Mouse (Mus musculus): ENCODE measurements around the gene Rassf2. TPM values are rescaled to one million over a fixed set of nuclear protein-coding genes. Genes with fewer than 3 reads are reported as not detected.

Rassf2 gene
- polyA plus RNA-seq, 1 experiment from 2014 or later, result 29.2 TPM

GRCm38 (mm10) chr2:132016034-132016433 is 14.0 kb downstream of the Rassf2 start:
- no peaks in the 10 kb centered on the region for H3K9me3 ChIP-seq (replicated peaks)
- no peak overlapping the region for H3K9ac ChIP-seq
- H3K36me3 ChIP-seq, result peaks cover 15% of the 10 kb centered on the region
- peaks cover 12% of the 10 kb centered on the region; the same call in 1 of the 2 replicates for H3K4me1 ChIP-seq
- no peak overlapping the region for H3K27ac ChIP-seq
- H3K4me2 ChIP-seq (replicated peaks), result no peak overlapping the region
- 82% methylated on average over 1 of the region's 1 CpGs for WGBS
- ATAC-seq (ENCODE audit: low FRiP score), result no peak
- H3K27me3 ChIP-seq, result no peaks in the 10 kb centered on the region
- H3K4me3 ChIP-seq, result no peak overlapping the region

- WGBS, result 95% methylated on average over 4 of the region's 4 CpGs
- Histone ChIP-seq H3K4me3 (no peak overlapping the region), H3K9ac (no peak overlapping the region), H3K27ac (no peak overlapping the region), H3K27me3 (no peaks in the 10 kb centered on the region), H3K4me2 (replicated peaks) (no peak overlapping the region), H3K36me3 (peaks cover 35% of the 10 kb centered on the region), H3K9me3 (replicated peaks) (no peaks in the 10 kb centered on the region), H3K4me1 (0 out of 2 replicates have a peak, but pooled peaks cover 6% of the 10 kb centered on the region)
- no peak for ATAC-seq (ENCODE audit: low FRiP score)
These were observed 16.9 kb downstream of the Rassf2 start for GRCm38 (mm10) chr2:132013152-132013551.

GRCm38 (mm10) chr2:132010781-132011180 is 19.3 kb downstream of the Rassf2 start:
- WGBS, result 88% methylated on average over 2 of the region's 2 CpGs
- peaks cover 45% of the 10 kb centered on the region for H3K36me3 ChIP-seq
- H3K27ac ChIP-seq, result no peak overlapping the region
- no peaks in the 10 kb centered on the region for H3K27me3 ChIP-seq
- H3K4me1 ChIP-seq, result 0 out of 2 replicates have a peak, but pooled peaks cover 2% of the 10 kb centered on the region
- H3K9ac ChIP-seq, result no peak overlapping the region
- ATAC-seq (ENCODE audit: low FRiP score), result no peak
- H3K9me3 ChIP-seq (replicated peaks), result no peaks in the 10 kb centered on the region
- H3K4me3 ChIP-seq, result no peak overlapping the region
- no peak overlapping the region for H3K4me2 ChIP-seq (replicated peaks)

- Histone ChIP-seq H3K9me3 (replicated peaks) (no peaks in the 10 kb centered on the region), H3K36me3 (peaks cover 69% of the 10 kb centered on the region), H3K4me2 (replicated peaks) (no peak overlapping the region), H3K4me3 (no peak overlapping the region), H3K9ac (no peak overlapping the region), H3K27me3 (no peaks in the 10 kb centered on the region), H3K27ac (no peak overlapping the region), H3K4me1 (0 out of 2 replicates have a peak, but pooled peaks cover 2% of the 10 kb centered on the region)
- no peak for ATAC-seq (ENCODE audit: low FRiP score)
- 69% methylated on average over 4 of the region's 4 CpGs for WGBS
These were observed 21.9 kb downstream of the Rassf2 start for GRCm38 (mm10) chr2:132008186-132008585.

- Histone ChIP-seq H3K4me2 (replicated peaks) (no peak overlapping the region), H3K4me3 (no peak overlapping the region), H3K9ac (no peak overlapping the region), H3K9me3 (replicated peaks) (no peaks in the 10 kb centered on the region), H3K4me1 (0 out of 2 replicates have a peak, but pooled peaks cover 2% of the 10 kb centered on the region), H3K36me3 (peaks cover 74% of the 10 kb centered on the region), H3K27me3 (no peaks in the 10 kb centered on the region), H3K27ac (no peak overlapping the region)
- WGBS, result 51% methylated on average over 6 of the region's 6 CpGs
- no peak for ATAC-seq (ENCODE audit: low FRiP score)
These were observed 22.6 kb downstream of the Rassf2 start for GRCm38 (mm10) chr2:132007475-132007819.

GRCm38 (mm10) chr2:132006561-132007474 is 23.2 kb downstream of the Rassf2 start:
- H3K36me3 ChIP-seq, result peaks cover 72% of the 10 kb centered on the region
- 81% methylated on average over 18 of the region's 18 CpGs for WGBS
- H3K4me1 ChIP-seq, result 0 out of 2 replicates have a peak, but pooled peaks cover 2% of the 10 kb centered on the region
- no peaks in the 10 kb centered on the region for H3K9me3 ChIP-seq (replicated peaks)
- H3K9ac ChIP-seq, result no peak overlapping the region
- no peak for ATAC-seq (ENCODE audit: low FRiP score)
- H3K4me2 ChIP-seq (replicated peaks), result no peak overlapping the region
- H3K27me3 ChIP-seq, result no peaks in the 10 kb centered on the region
- no peak overlapping the region for H3K27ac ChIP-seq
- H3K4me3 ChIP-seq, result no peak overlapping the region

GRCm38 (mm10) chr2:132005445-132005844 is 24.6 kb downstream of the Rassf2 start:
- H3K4me3 ChIP-seq, result no peak overlapping the region
- ATAC-seq (ENCODE audit: low FRiP score), result no peak
- no peaks in the 10 kb centered on the region for H3K27me3 ChIP-seq
- peaks cover 67% of the 10 kb centered on the region for H3K36me3 ChIP-seq
- H3K4me2 ChIP-seq (replicated peaks), result no peak overlapping the region
- WGBS, result 91% methylated on average over 4 of the region's 4 CpGs
- no peak overlapping the region for H3K27ac ChIP-seq
- no peak overlapping the region for H3K9ac ChIP-seq
- H3K4me1 ChIP-seq, result 0 out of 2 replicates have a peak, but pooled peaks cover 2% of the 10 kb centered on the region
- no peaks in the 10 kb centered on the region for H3K9me3 ChIP-seq (replicated peaks)

- no peak for ATAC-seq (ENCODE audit: low FRiP score)
These were observed 25.4 kb downstream of the Rassf2 start for GRCm38 (mm10) chr2:132004495-132005136.

GRCm38 (mm10) chr2:132003916-132004315 is 26.1 kb downstream of the Rassf2 start:
- Histone ChIP-seq H3K9ac (no peak overlapping the region), H3K27ac (no peak overlapping the region), H3K4me3 (no peak overlapping the region), H3K9me3 (replicated peaks) (no peaks in the 10 kb centered on the region), H3K4me2 (replicated peaks) (no peak overlapping the region), H3K27me3 (no peaks in the 10 kb centered on the region), H3K36me3 (peaks cover 70% of the 10 kb centered on the region), H3K4me1 (0 out of 2 replicates have a peak, but pooled peaks cover 2% of the 10 kb centered on the region)
- WGBS, result 83% methylated on average over 5 of the region's 5 CpGs
- no peak for ATAC-seq (ENCODE audit: low FRiP score)

More at GRCm38 (mm10) chr2:132004495-132005136, 25.4 kb downstream of the Rassf2 start:
- Histone ChIP-seq H3K4me3 (no peak overlapping the region), H3K36me3 (peaks cover 71% of the 10 kb centered on the region), H3K27ac (no peak overlapping the region), H3K27me3 (no peaks in the 10 kb centered on the region), H3K4me2 (replicated peaks) (no peak overlapping the region), H3K9ac (no peak overlapping the region), H3K4me1 (0 out of 2 replicates have a peak, but pooled peaks cover 2% of the 10 kb centered on the region), H3K9me3 (replicated peaks) (no peaks in the 10 kb centered on the region)
- 83% methylated on average over 9 of the region's 9 CpGs for WGBS

- 72% methylated on average over 13 of the region's 13 CpGs for WGBS
- no peaks in the 10 kb centered on the region for H3K27me3 ChIP-seq
- no peak overlapping the region for H3K4me2 ChIP-seq (replicated peaks)
- no peak overlapping the region for H3K27ac ChIP-seq
- H3K4me1 ChIP-seq, result 0 out of 2 replicates have a peak, but pooled peaks cover 3% of the 10 kb centered on the region
- no peak overlapping the region for H3K9ac ChIP-seq
- no peaks in the 10 kb centered on the region for H3K9me3 ChIP-seq (replicated peaks)
- no peak overlapping the region for H3K4me3 ChIP-seq
- H3K36me3 ChIP-seq, result peaks cover 72% of the 10 kb centered on the region
- no peak for ATAC-seq (ENCODE audit: low FRiP score)
These were observed 28.2 kb downstream of the Rassf2 start for GRCm38 (mm10) chr2:132001696-132002334.

GRCm38 (mm10) chr2:131997356-131997755 is 32.7 kb downstream of the Rassf2 start:
- Histone ChIP-seq H3K27ac (no peak overlapping the region), H3K4me2 (replicated peaks) (no peak overlapping the region), H3K36me3 (peaks cover 61% of the 10 kb centered on the region), H3K4me3 (no peak overlapping the region), H3K9me3 (replicated peaks) (no peaks in the 10 kb centered on the region), H3K9ac (no peak overlapping the region), H3K27me3 (no peaks in the 10 kb centered on the region), H3K4me1 (peaks cover 8% of the 10 kb centered on the region)
- 39% methylated on average over 5 of the region's 5 CpGs for WGBS
- ATAC-seq (ENCODE audit: low FRiP score), result no peak

- peaks cover 8% of the 10 kb centered on the region for H3K4me1 ChIP-seq
- H3K9me3 ChIP-seq (replicated peaks), result no peaks in the 10 kb centered on the region
- no peak overlapping the region for H3K4me3 ChIP-seq
- WGBS, result 82% methylated on average over 7 of the region's 7 CpGs
- no peak overlapping the region for H3K4me2 ChIP-seq (replicated peaks)
- peaks cover 56% of the 10 kb centered on the region for H3K36me3 ChIP-seq
- ATAC-seq (ENCODE audit: low FRiP score), result no peak
- H3K9ac ChIP-seq, result no peak overlapping the region
- no peak overlapping the region for H3K27ac ChIP-seq
- no peaks in the 10 kb centered on the region for H3K27me3 ChIP-seq
These were observed 33.7 kb downstream of the Rassf2 start for GRCm38 (mm10) chr2:131996369-131996768.

Measured in hindbrain, embryonic 12.5 days (tissue).